Mouse (Mus musculus) liver, postnatal 0 days (tissue): ENCODE measurements around the gene Car14. TPM values are rescaled to one million over a fixed set of nuclear protein-coding genes. Genes with fewer than 3 reads are reported as not detected.
A peak's percentile ranks its signal among the peaks of the same experiment; 100 is the strongest.
"Not testable (repeated sequence)": the region's sequence is repeated elsewhere in the genome, so short reads cannot be mapped to it uniquely, and the experiment has no call there.

Experiments used
- ATAC-seq: fragments of 200-750 bp; cut with Nextera tagmentation; 2 replicates; pipeline ENCODE4 v1.8.0; 2017; ENCODE audit warnings: mild to moderate bottlenecking, moderate library complexity
- DNase-seq: peaks from one replicate; pipeline ENCODE4 v3.0.0-alpha.2; 2016
- H3K27ac ChIP-seq: fragments of 300-500 bp; sonication (generic); 2 replicates; pipeline ENCODE4 v1.5.1; 2014; ENCODE audit warnings: antibody characterized with exemption, moderate library complexity, mild to moderate bottlenecking, low read depth
- H3K27me3 ChIP-seq: fragments of 300-500 bp; sonication (generic); 2 replicates; pipeline ENCODE4 v1.6.1; 2014; ENCODE audit warnings: low read length, control low read depth, mixed read lengths; ENCODE audit not compliant: insufficient read depth
- H3K36me3 ChIP-seq: fragments of 300-500 bp; sonication (generic); replicated peaks from 2 replicates; pipeline ENCODE4 v1.6.1; 2014; ENCODE audit warnings: mild to moderate bottlenecking, control low read depth, low read length, moderate library complexity, mixed read lengths; ENCODE audit not compliant: insufficient read depth
- H3K4me1 ChIP-seq: fragments of 300-500 bp; sonication (generic); 2 replicates; pipeline ENCODE4 v1.6.1; 2014; ENCODE audit warnings: antibody characterized with exemption, mild to moderate bottlenecking, control low read depth; ENCODE audit not compliant: insufficient read depth
- H3K4me2 ChIP-seq: fragments of 300-500 bp; sonication (generic); 2 replicates; pipeline ENCODE4 v1.6.1; 2014; ENCODE audit warnings: low read depth, mild to moderate bottlenecking, low read length, moderate library complexity, mixed read lengths
- H3K4me3 ChIP-seq: fragments of 300-500 bp; sonication (generic); 2 replicates; pipeline ENCODE4 v1.5.1; 2014; ENCODE audit warnings: low read depth, low read length
- H3K9ac ChIP-seq: fragments of 300-500 bp; sonication (generic); replicated peaks from 2 replicates; pipeline ENCODE4 v1.6.1; 2014; ENCODE audit warnings: mild to moderate bottlenecking, moderate library complexity
- H3K9me3 ChIP-seq: fragments of 300-500 bp; sonication (generic); 2 replicates; pipeline ENCODE4 v1.6.1; 2016; ENCODE audit warnings: mild to moderate bottlenecking, control low read depth, low read length, mixed read lengths
- CTCF ChIP-seq: sonication (generic); IDR thresholded peaks from 2 replicates; pipeline ENCODE4 v1.5.1; 2016; ENCODE audit warnings: antibody characterized with exemption, low read depth
- EP300 ChIP-seq: IDR thresholded peaks from 2 replicates; pipeline ENCODE4 v1.6.1; 2016; ENCODE audit warnings: antibody characterized with exemption, low read depth, mild to moderate bottlenecking
- WGBS: fragments of 180-500 bp; shearing (Covaris S2); extraction: QIAGEN DNeasy Blood & Tissue Kit; methylation state at CpG from one replicate; pipeline ENCODE4 v1.1.7; 2014; ENCODE audit not compliant: insufficient replicate concordance; 5-methylcytosine and 5-hydroxymethylcytosine counted together
- polyA plus RNA-seq: library from polyadenylated mRNA; unstranded; fragments of >200 nt; fragmentation: Nextera tagmentation; extraction: Ambion mirVana; gene quantifications from 2 replicates; pipeline ENCODE4 v1.2.1, GENCODE M21; 2015

Car14 gene
- polyA plus RNA-seq, 1 experiment from 2014 or later = 17.3 TPM

DNA sequence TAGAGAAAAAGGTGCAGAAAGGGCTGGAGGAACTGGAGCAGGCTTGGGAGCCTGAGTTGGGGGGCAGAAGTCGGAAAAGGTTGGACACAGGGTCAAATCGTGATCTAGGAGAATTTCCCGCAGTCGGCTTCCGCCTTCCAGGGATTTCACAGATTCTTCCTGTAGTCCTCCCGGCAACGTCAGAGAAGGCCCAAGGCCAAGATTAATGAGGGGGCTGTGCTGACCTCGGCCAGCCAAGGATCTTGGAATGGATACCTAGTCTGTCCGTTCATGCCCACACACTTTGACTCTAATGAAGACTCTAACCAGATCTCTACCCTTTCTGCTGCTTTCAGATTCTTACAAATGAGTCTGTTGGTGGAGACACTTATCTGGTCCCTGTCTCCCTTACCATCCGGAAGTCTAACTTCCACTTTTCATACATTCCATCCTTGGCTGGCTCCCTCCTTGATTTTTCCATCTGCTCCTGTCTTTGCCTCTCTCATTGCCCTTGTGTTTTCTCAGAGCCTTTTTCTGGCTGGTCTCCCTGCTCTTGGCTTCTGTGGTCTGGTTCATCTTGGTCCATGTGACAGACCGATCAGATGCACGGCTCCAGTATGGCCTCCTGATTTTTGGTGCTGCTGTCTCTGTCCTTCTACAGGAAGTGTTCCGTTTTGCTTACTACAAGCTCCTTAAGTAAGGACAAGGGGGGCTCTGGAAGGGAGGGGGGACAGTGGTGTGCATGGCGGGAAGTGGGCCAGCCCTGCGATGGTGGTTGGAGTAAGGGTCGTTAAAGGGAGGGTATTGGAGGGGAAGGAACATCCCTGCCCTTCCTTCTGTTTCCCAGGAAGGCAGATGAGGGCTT is 10.0 kb downstream of the Car14 start:
- DNase-seq (peak; percentile 47), ATAC-seq (no peak)
- whole genome bisulfite sequencing = 8% methylated on average over 16 of the region's 16 CpGs
- Histone ChIP-seq H3K4me2 (peak overlapping the region; percentile 94), H3K9ac (peak overlapping the region; percentile 85), H3K4me3 (peak overlapping the region; percentile 75), H3K9me3 (no peaks in the 10 kb centered on the region), H3K27me3 (no peaks in the 10 kb centered on the region), H3K36me3 (0 out of 2 replicates have a peak, but pooled peaks cover 4% of the 10 kb centered on the region), H3K4me1 (peaks cover 32% of the 10 kb centered on the region), H3K27ac (peak overlapping the region; percentile 77)
- TF ChIP-seq CTCF (no peak), EP300 (no peak)

DNA sequence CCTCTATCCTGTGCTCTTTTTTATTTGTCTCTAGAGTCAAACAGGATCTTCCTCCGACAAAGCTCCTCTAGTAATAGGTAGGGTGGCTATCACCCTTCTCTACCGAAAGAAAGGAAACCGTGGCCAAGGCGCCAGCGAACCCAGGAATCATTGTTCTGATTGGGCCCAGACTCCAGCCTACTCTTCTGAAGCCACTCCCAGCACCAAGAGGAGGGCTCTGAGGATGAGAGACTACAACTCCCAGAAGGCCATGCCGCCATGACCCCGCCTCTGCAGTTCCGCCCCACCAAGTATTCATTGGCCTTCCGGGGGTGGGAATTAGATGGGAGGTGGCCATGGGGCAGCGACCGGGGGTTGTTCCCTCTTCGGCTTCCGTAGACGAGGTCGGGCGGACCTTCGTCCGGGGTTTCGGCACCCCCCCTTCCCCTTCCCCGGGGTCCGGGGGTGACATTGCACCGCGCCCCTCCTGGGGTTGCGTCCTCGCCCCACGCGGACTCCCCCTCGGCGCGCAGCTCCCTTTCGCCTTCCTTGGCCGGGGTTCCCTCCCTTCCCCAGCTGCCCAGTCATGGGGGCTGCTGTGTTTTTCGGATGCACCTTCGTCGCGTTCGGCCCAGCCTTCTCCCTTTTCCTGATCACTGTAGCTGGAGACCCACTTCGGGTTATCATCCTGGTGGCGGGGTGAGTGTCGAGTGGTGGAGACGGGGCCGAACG is 10.7 kb downstream of the Car14 start, which contains the start of gene Aph1a:
Gene Aph1a, plus strand, starts transcription at position 364 of the 711 bp plus-strand sequence.
- not testable (repeated sequence) for H3K36me3 ChIP-seq, H3K9me3 ChIP-seq, H3K27me3 ChIP-seq
- peak; percentile 56; the same call in 1 of the 2 replicates for TF ChIP-seq EP300
- ATAC-seq (peak; percentile 99), DNase-seq (peak; percentile 95)
- H3K4me3 ChIP-seq = peak within 1 kb of the TSS; percentile 75
- peak within 1 kb of the TSS; percentile 77 for H3K27ac ChIP-seq
- peak within 1 kb of the TSS; percentile 85 for H3K9ac ChIP-seq
- H3K4me1 ChIP-seq = peaks cover 32% of the 10 kb centered on the region
- peak within 1 kb of the TSS; percentile 94 for H3K4me2 ChIP-seq
- under 1% methylated on average over 24 of the region's 43 CpGs for WGBS

DNA sequence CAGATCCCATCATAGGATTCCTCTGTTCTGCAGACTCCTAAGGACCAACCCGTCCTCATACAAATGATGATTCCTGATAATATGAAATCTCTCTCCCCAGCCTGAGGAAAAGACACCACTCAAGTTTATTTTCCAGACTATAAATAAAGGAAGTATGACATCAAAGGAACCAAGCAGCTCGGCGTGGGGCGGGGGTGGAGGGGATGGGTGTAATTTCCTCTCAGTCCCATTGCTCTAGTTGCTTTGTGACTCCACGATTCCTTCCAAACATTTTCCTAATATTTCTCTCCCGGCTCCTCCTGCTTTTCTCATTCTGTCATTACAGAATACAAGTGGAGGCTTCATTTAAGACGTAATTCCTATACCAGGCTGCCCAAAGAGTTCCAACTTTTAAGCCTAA is 11.4 kb downstream of the Car14 start:
- Histone ChIP-seq H3K4me1 (peaks cover 32% of the 10 kb centered on the region), H3K4me2 (peak overlapping the region; percentile 94), H3K27ac (peak overlapping the region; percentile 62), H3K9ac (0 out of 2 replicates have a peak overlapping the region, but pooled peaks have one; percentile 27), H3K9me3 (no peaks in the 10 kb centered on the region), H3K27me3 (no peaks in the 10 kb centered on the region), H3K4me3 (peak overlapping the region; percentile 75), H3K36me3 (0 out of 2 replicates have a peak, but pooled peaks cover 4% of the 10 kb centered on the region)
- 15% methylated on average over 7 of the region's 7 CpGs for WGBS
- no peak for TF ChIP-seq CTCF
- TF ChIP-seq EP300 = no peak
- ATAC-seq = no peak
- no peak for DNase-seq

DNA sequence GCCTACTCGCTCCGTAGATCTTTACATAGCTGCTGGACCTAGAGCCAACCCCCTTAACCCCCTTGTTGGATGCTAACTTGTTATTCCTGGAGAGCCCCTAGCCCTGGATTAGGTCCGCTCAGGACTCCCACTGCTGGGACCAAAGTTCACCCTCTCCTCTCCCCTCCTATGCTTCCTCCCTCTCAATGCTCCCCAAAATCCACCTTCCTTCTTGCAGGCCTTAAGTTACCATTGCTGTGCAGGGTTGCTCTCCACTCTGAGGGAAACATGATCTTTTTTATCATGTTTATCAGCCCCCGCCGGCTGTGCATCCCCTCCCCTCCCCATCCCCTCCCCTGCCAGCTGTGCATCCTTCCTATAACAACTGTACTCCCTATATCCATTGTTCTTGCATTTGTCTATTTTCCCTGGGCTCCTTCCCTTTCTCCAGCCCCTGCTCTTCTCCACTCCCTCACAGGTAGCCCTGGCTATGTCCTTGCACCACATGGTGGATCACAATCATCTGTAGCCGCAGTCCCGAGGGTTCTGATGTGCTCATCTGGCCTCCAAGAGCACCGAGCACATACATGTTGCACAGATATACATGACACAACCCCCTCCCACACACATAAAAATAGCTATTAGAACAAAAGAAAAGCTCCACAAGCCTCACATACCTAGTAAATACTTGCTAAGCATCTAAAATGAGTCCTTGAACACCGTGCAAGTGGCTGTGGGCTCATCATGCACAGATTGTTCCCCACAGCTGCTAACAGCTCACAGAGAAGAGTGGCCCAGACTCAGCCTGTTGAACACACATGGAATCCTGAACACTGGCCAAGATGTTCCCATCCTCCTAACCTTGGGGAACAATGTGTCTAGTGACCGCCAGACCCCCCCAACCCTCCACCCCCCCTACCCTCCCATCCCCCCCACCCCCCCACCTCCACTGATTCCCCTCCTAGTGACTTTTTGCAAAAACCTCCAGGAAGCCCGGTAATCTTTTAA is 12.1 kb downstream of the Car14 start:
- ATAC-seq (no peak), DNase-seq (no peak)
- peak overlapping the region; percentile 94 for H3K4me2 ChIP-seq
- H3K27ac ChIP-seq = peak overlapping the region; percentile 83; the same call in 1 of the 2 replicates
- peak overlapping the region; percentile 29 for H3K4me3 ChIP-seq
- no peaks in the 10 kb centered on the region for H3K27me3 ChIP-seq
- peaks cover 32% of the 10 kb centered on the region for H3K4me1 ChIP-seq
- peak overlapping the region; percentile 48 for H3K9ac ChIP-seq
- no peaks in the 10 kb centered on the region for H3K36me3 ChIP-seq
- no peak for TF ChIP-seq EP300
- 33% methylated on average over 11 of the region's 11 CpGs for WGBS
- H3K9me3 ChIP-seq = no peaks in the 10 kb centered on the region

DNA sequence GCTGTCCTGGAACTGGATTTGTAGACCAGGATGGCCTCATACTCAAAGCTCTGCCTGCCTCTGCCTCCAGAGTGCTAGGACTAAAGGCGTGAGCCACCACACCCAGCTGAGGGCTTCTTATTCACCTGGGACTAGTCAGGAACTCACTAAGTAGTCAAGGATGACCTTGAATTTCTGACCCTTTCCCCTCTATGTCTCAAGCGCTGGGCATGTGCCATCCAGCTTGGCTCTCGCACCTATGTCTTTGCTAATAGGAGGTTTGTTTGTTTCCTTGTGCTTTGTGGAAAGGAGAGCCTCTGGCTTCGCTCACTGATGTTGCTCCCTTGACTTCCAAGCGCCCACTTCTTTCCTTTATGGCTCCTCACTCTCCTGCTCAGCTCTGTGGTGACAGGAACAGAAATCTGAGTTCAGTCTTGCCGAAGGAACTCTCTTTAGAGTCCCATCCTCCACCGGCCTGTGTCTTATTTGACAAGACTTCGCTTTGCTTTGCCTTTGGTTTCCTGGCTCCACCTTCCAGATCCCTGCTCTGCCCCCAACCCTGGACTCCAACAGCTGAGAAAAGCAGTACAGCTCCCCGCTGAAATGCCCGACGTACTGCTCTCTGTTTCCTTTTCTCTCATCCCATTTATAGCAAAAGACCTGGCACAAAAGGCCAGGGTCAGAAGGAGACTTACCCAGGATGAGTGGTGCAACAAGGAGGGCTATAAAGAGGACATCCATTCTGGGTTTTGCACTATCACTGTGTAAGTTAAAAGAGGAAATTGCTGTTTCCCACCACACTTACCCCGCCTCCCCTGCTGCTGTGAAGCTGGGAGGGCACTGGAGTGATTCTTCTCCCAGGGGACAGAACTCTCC is 13.1 kb downstream of the Car14 start, which contains the start of gene BC028528:
Gene BC028528, minus strand, starts transcription at position 795 of the 855 bp plus-strand sequence.
- H3K27ac ChIP-seq = peak within 1 kb of the TSS; percentile 83
- WGBS = 22% methylated on average over 12 of the region's 12 CpGs
- ATAC-seq (no peak), DNase-seq (peak; percentile 60)
- no peaks in the 10 kb centered on the region for H3K9me3 ChIP-seq
- peaks cover 32% of the 10 kb centered on the region for H3K4me1 ChIP-seq
- H3K9ac ChIP-seq = peak within 1 kb of the TSS; percentile 48
- no peaks in the 10 kb centered on the region for H3K36me3 ChIP-seq
- H3K4me3 ChIP-seq = peak within 1 kb of the TSS; percentile 29
- TF ChIP-seq CTCF (no peak), EP300 (no peak)
- no peaks in the 10 kb centered on the region for H3K27me3 ChIP-seq
- H3K4me2 ChIP-seq = peak within 1 kb of the TSS; percentile 94
